Comparison of ENCODE assay signal across 12 mouse cellular contexts in the genomic region with DNA sequence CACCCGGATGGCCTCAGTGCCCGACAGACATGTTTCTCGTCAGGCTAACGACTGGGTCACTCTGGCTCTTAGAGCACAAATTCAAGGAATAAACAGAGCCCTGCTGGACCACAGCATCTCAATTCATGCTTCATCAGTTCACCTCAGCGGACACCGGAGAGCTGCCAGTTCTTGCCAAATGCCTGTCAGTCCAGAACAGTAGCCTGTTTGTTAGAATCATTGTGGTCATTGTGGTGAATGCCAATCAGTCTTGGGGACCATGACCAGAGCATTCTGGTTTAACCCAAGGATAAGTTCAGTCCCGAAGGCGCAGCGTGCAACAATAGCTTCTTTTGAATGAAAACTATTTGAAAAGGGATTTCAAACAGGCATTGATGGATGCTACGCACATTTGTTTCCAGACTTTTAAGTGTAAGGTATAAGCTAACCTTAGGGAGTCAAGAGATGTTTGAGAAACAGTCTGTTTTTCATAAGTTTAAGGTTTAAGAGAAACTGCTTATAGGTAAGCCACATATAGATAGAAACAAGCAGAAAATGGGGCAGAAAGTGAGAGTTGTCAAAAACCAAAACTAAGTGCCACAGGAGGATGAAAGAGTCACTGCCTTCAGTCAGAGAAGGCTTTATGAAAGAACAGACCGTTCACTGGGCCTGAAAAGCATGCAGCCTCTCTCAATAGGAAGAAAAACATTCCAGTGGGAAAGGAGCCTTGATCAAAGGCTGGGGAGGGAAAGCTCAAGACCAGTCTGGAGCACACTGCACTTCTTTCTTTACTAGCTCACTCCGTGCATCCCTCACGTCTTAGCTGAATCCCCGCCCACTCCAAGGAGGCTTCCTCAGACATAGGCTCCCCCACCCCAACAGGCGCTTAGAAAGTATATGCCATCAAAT. TPM values are rescaled to one million over a fixed set of nuclear protein-coding genes. Genes with fewer than 3 reads are reported as not detected.
DNase-seq lines count a peak whose midpoint lies in the region; ATAC-seq and TF ChIP-seq lines count a peak whose summit lies in the region.
"Had no signal": no experiment of that assay in that cellular context is flagged by ENCODE, and none has a peak within 500 bp of the region (broad histone marks: within the 10 kb centered on the region; RNA-seq: fewer than 3 reads in every experiment).

No protein-coding gene starts in this region.

- H3K4me3 ChIP-seq in heart, embryonic 10.5 days = no peak overlapping the region
- no peak overlapping the region for H3K4me3 ChIP-seq in hindbrain, embryonic 12.5 days
- H3K4me3 ChIP-seq in midbrain, embryonic 14.5 days (replicated peaks; ENCODE audit: low read depth, low read length) = no peak overlapping the region
- H3K4me3 ChIP-seq in intestine, postnatal 0 days (ENCODE audit: low read depth, low read length) = no peak overlapping the region
- H3K4me3 ChIP-seq: intestine, embryonic 15.5 days; liver, embryonic 15.5 days had no signal

- no peak overlapping the region for H3K27ac ChIP-seq in heart, embryonic 10.5 days
- H3K27ac ChIP-seq in hindbrain, embryonic 12.5 days = peak overlapping the region; percentile 73
- peak overlapping the region; percentile 58 for H3K27ac ChIP-seq in midbrain, embryonic 14.5 days (replicated peaks; ENCODE audit: low read depth, low read length)
- H3K27ac ChIP-seq in intestine, postnatal 0 days (ENCODE audit: low read depth, low read length) = no peak overlapping the region
- H3K27ac ChIP-seq: intestine, embryonic 15.5 days; liver, embryonic 15.5 days had no signal

- no peak overlapping the region for H3K4me2 ChIP-seq in hindbrain, embryonic 12.5 days (replicated peaks)
- H3K4me2 ChIP-seq in midbrain, embryonic 14.5 days (ENCODE audit: low read length) = no peak overlapping the region
- H3K4me2 ChIP-seq in intestine, postnatal 0 days (replicated peaks; ENCODE audit: low read depth) = no peak overlapping the region
- H3K4me2 ChIP-seq: intestine, embryonic 15.5 days; liver, embryonic 15.5 days had no signal

- H3K4me1 ChIP-seq in heart, embryonic 10.5 days = peaks cover 7% of the 10 kb centered on the region; the same call in 1 of the 2 replicates
- peaks cover 27% of the 10 kb centered on the region for H3K4me1 ChIP-seq in hindbrain, embryonic 12.5 days
- H3K4me1 ChIP-seq in midbrain, embryonic 14.5 days (ENCODE audit: control insufficient read depth, insufficient read depth, low read length) = peaks cover 13% of the 10 kb centered on the region
- no peaks in the 10 kb centered on the region for H3K4me1 ChIP-seq in intestine, postnatal 0 days (replicated peaks; ENCODE audit: control insufficient read depth, insufficient read depth, low read length)

- intact Hi-C loops in heart, postnatal 10 days (cut with DNase I) = no loop called here

- no peak overlapping the region for H3K9ac ChIP-seq in hindbrain, embryonic 12.5 days
- no peak overlapping the region for H3K9ac ChIP-seq in midbrain, embryonic 14.5 days (replicated peaks; ENCODE audit: low read length)
- H3K9ac ChIP-seq in intestine, postnatal 0 days (ENCODE audit: low read depth, low read length) = no peak overlapping the region
- H3K9ac ChIP-seq: intestine, embryonic 15.5 days; liver, embryonic 15.5 days had no signal

- H3K27me3 ChIP-seq in heart, embryonic 10.5 days (ENCODE audit: insufficient read depth, poor library complexity, severe bottlenecking) = no peaks in the 10 kb centered on the region
- H3K27me3 ChIP-seq in hindbrain, embryonic 12.5 days = no peaks in the 10 kb centered on the region
- H3K27me3 ChIP-seq in midbrain, embryonic 14.5 days (ENCODE audit: control insufficient read depth, insufficient read depth, low read length) = no peaks in the 10 kb centered on the region
- H3K27me3 ChIP-seq in intestine, postnatal 0 days (replicated peaks; ENCODE audit: control insufficient read depth, insufficient read depth, low read length) = no peaks in the 10 kb centered on the region
- H3K27me3 ChIP-seq: intestine, embryonic 15.5 days had no signal

- DNase-seq in heart, embryonic 10.5 days (ENCODE audit: low spot score) = peak; percentile 47
- DNase-seq in heart, postnatal 10 days = no peak
- peak; percentile 78 for DNase-seq in embryo, embryonic 10.5 days (ENCODE audit: low spot score)
- DNase-seq in midbrain, embryonic 14.5 days = peak; percentile 72
- no peak for DNase-seq in B cell, adult 2 months
- DNase-seq: adrenal gland, postnatal 25 days had no signal

- TF ChIP-seq CTCF in intestine, postnatal 0 days (IDR thresholded peaks at IDR 0.05; ENCODE audit: low read depth) = no peak

- WGBS in heart, embryonic 10.5 days = 59% methylated on average over 15 of the region's 15 CpGs
- WGBS in hindbrain, embryonic 12.5 days = 11% methylated on average over 15 of the region's 15 CpGs
- WGBS in midbrain, embryonic 14.5 days = 4% methylated on average over 15 of the region's 15 CpGs
- WGBS in intestine, postnatal 0 days = 61% methylated on average over 15 of the region's 15 CpGs

- no peaks in the 10 kb centered on the region for H3K9me3 ChIP-seq in heart, embryonic 10.5 days
- H3K9me3 ChIP-seq in hindbrain, embryonic 12.5 days (replicated peaks) = no peaks in the 10 kb centered on the region
- no peaks in the 10 kb centered on the region for H3K9me3 ChIP-seq in midbrain, embryonic 14.5 days (ENCODE audit: control insufficient read depth, low read length)
- no peaks in the 10 kb centered on the region for H3K9me3 ChIP-seq in intestine, postnatal 0 days (ENCODE audit: control insufficient read depth)
- H3K9me3 ChIP-seq: intestine, embryonic 15.5 days; liver, embryonic 15.5 days had no signal

- peak; percentile 57 for ATAC-seq in hindbrain, embryonic 12.5 days (ENCODE audit: low FRiP score)
- ATAC-seq in midbrain, embryonic 14.5 days (ENCODE audit: low FRiP score, low TSS enrichment) = peak; percentile 51; the same call in 1 of the 2 replicates
- ATAC-seq in intestine, postnatal 0 days = no peak
- no peak for ATAC-seq in monocyte, adult 5-6 weeks (replicated peaks; ENCODE audit: insufficient number of reproducible peaks, low FRiP score, low TSS enrichment, poor library complexity, severe bottlenecking)
- ATAC-seq: CD4-positive, CD25-positive, alpha-beta regulatory T cell, adult 4 months; intestine, embryonic 15.5 days had no signal

- H3K36me3 ChIP-seq in heart, embryonic 10.5 days = no peaks in the 10 kb centered on the region
- no peaks in the 10 kb centered on the region for H3K36me3 ChIP-seq in hindbrain, embryonic 12.5 days
- H3K36me3 ChIP-seq in midbrain, embryonic 14.5 days (ENCODE audit: control insufficient read depth, insufficient read depth, low read length) = no peaks in the 10 kb centered on the region
- H3K36me3 ChIP-seq in intestine, postnatal 0 days (ENCODE audit: control insufficient read depth, insufficient read depth) = no peaks in the 10 kb centered on the region
- H3K36me3 ChIP-seq: intestine, embryonic 15.5 days; liver, embryonic 15.5 days had no signal

RNA-seq across cellular contexts. Expression of a gene that starts 3.3 kb away (rescaled TPM):
- polyA plus RNA-seq in heart, embryonic 10.5 days (2016; fragmentation: Nextera tagmentation; extraction: Ambion mirVana) = 32.6 and 35.6 TPM in 2 replicates
- 10 to 100 TPM; 17.2 to 20.7 TPM for total RNA-seq in heart, postnatal 10 days (2021)
- 66.0 and 70.5 TPM in 2 replicates for polyA plus RNA-seq in hindbrain, embryonic 12.5 days (2016; fragmentation: Nextera tagmentation; extraction: Ambion mirVana)
- 63.4 and 63.6 TPM in 2 replicates for polyA plus RNA-seq in midbrain, embryonic 14.5 days (2014; fragmentation: Nextera tagmentation; extraction: Ambion mirVana)
- polyA plus RNA-seq in intestine, postnatal 0 days (2015; fragmentation: Nextera tagmentation; extraction: Ambion mirVana) = 29.9 and 30.4 TPM in 2 replicates
- 40.3 to 53.0 TPM (median 51.7 TPM) in 3 replicates for total RNA-seq in monocyte, adult 5-6 weeks (2017)

RNA-seq across cellular contexts. Expression of a gene that starts 6.0 kb away (rescaled TPM):
- polyA plus RNA-seq in heart, embryonic 10.5 days (2016; fragmentation: Nextera tagmentation; extraction: Ambion mirVana) = 26.4 and 33.5 TPM in 2 replicates
- 10 to 100 TPM; 31.3 to 32.7 TPM for total RNA-seq in heart, postnatal 10 days (2021)
- polyA plus RNA-seq in hindbrain, embryonic 12.5 days (2016; fragmentation: Nextera tagmentation; extraction: Ambion mirVana) = 60.3 and 66.8 TPM in 2 replicates
- 45.5 and 63.0 TPM in 2 replicates for polyA plus RNA-seq in midbrain, embryonic 14.5 days (2014; fragmentation: Nextera tagmentation; extraction: Ambion mirVana)
- polyA plus RNA-seq in intestine, postnatal 0 days (2015; fragmentation: Nextera tagmentation; extraction: Ambion mirVana) = 27.5 and 27.9 TPM in 2 replicates
- total RNA-seq in monocyte, adult 5-6 weeks (2017) = 67.3 to 88.2 TPM (median 82.3 TPM) in 3 replicates

RNA-seq across cellular contexts. Expression of a gene that starts 22.8 kb away (rescaled TPM):
- polyA plus RNA-seq in heart, embryonic 10.5 days (2016; fragmentation: Nextera tagmentation; extraction: Ambion mirVana) = 8.7 and 9.0 TPM in 2 replicates
- 1 to 10 TPM; 8.4 to 8.7 TPM for total RNA-seq in heart, postnatal 10 days (2021)
- polyA plus RNA-seq in hindbrain, embryonic 12.5 days (2016; fragmentation: Nextera tagmentation; extraction: Ambion mirVana) = 66.8 and 72.2 TPM in 2 replicates
- polyA plus RNA-seq in midbrain, embryonic 14.5 days (2014; fragmentation: Nextera tagmentation; extraction: Ambion mirVana) = 83.3 and 123 TPM in 2 replicates
- polyA plus RNA-seq in intestine, postnatal 0 days (2015; fragmentation: Nextera tagmentation; extraction: Ambion mirVana) = 2.9 and 3.0 TPM in 2 replicates
- total RNA-seq in monocyte, adult 5-6 weeks (2017) = 12.4 to 27.1 TPM (median 13.7 TPM) in 3 replicates

RNA-seq across cellular contexts. Expression of a gene that starts 31.9 kb away (rescaled TPM):
- 0.24 and 0.69 TPM in 2 replicates for polyA plus RNA-seq in heart, embryonic 10.5 days (2016; fragmentation: Nextera tagmentation; extraction: Ambion mirVana)
- under 1 TPM; 0.17 to 0.60 TPM for total RNA-seq in heart, postnatal 10 days (2021)
- polyA plus RNA-seq in hindbrain, embryonic 12.5 days (2016; fragmentation: Nextera tagmentation; extraction: Ambion mirVana) = 3.1 and 5.9 TPM in 2 replicates
- polyA plus RNA-seq in midbrain, embryonic 14.5 days (2014; fragmentation: Nextera tagmentation; extraction: Ambion mirVana) = 18.8 and 21.8 TPM in 2 replicates
- polyA plus RNA-seq in intestine, postnatal 0 days (2015; fragmentation: Nextera tagmentation; extraction: Ambion mirVana) = 8.6 and 10.8 TPM in 2 replicates
- 0.11 to 0.19 TPM in 2 of 3 replicates, not detected in the other for total RNA-seq in monocyte, adult 5-6 weeks (2017)

RNA-seq across cellular contexts. Expression of a gene that starts 34.3 kb away (rescaled TPM):
- 0.24 TPM in 1 of 2 replicates, not detected in the other for polyA plus RNA-seq in heart, embryonic 10.5 days (2016; fragmentation: Nextera tagmentation; extraction: Ambion mirVana)
- not detected for total RNA-seq in heart, postnatal 10 days (2021)
- 1.2 and 2.2 TPM in 2 replicates for polyA plus RNA-seq in hindbrain, embryonic 12.5 days (2016; fragmentation: Nextera tagmentation; extraction: Ambion mirVana)
- 1.6 and 1.9 TPM in 2 replicates for polyA plus RNA-seq in midbrain, embryonic 14.5 days (2014; fragmentation: Nextera tagmentation; extraction: Ambion mirVana)
- not detected in 2 replicates for polyA plus RNA-seq in intestine, postnatal 0 days (2015; fragmentation: Nextera tagmentation; extraction: Ambion mirVana)
- not detected in 3 replicates for total RNA-seq in monocyte, adult 5-6 weeks (2017)
- total RNA-seq: adrenal gland, postnatal 25 days had no signal
- polyA plus RNA-seq: intestine, embryonic 15.5 days; liver, embryonic 15.5 days had no signal

Comparison
In these comparisons a context has a peak if more than half of its experiments do, and no peak if none do; other contexts are left out.
1. DNase-seq: peak in heart, embryonic 10.5 days (single experiment), embryo, embryonic 10.5 days (single experiment) and midbrain, embryonic 14.5 days (single experiment); none in heart, postnatal 10 days (0 of 2) and B cell, adult 2 months (0 of 2).
2. H3K27ac ChIP-seq: peak in hindbrain, embryonic 12.5 days (single experiment) and midbrain, embryonic 14.5 days (single experiment); none in heart, embryonic 10.5 days (single experiment) and intestine, postnatal 0 days (single experiment).
3. ATAC-seq: peak in hindbrain, embryonic 12.5 days (single experiment) and midbrain, embryonic 14.5 days (single experiment); none in intestine, postnatal 0 days (single experiment) and monocyte, adult 5-6 weeks (single experiment).